Mouse (Mus musculus) urinary bladder, adult 2 months (tissue): ENCODE results near the gene Gfra1. TPM values are rescaled to one million over a fixed set of nuclear protein-coding genes. Genes with fewer than 3 reads are reported as not detected.

Experiments used
- DNase-seq: peaks from one replicate; pipeline ENCODE4 v3.0.0; 2022; ENCODE audit warnings: low spot score
- polyA plus RNA-seq: library from polyadenylated mRNA; depleted of rRNA; stranded (reverse); fragments of >200 nt; gene quantifications from 2 replicates; pipeline ENCODE4 v1.2.3, GENCODE M21; 2012; rRNA removed

The Gfra1 gene
- polyA plus RNA-seq, 1 experiment: 4.7 TPM

DNA sequence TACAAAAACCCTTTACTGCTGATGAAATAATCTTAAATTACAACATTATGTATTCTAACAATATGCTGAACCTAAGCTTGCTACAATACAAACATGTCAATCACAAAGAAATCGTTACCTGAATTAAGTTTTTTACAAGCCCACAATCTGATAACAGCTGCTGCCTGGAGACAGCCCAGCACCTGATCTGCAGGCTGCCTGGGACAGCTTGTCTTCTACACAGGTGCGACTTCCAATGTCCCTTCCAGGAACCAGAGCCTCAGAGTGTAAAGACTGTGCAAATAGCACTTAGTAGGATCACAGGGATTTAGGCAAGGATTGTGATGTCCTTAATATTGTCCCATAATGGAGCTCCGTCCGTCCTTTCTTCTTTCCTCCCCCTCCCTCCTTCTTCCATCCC lies 204.0 kb downstream of the Gfra1 start:
- no peak for DNase-seq

DNA sequence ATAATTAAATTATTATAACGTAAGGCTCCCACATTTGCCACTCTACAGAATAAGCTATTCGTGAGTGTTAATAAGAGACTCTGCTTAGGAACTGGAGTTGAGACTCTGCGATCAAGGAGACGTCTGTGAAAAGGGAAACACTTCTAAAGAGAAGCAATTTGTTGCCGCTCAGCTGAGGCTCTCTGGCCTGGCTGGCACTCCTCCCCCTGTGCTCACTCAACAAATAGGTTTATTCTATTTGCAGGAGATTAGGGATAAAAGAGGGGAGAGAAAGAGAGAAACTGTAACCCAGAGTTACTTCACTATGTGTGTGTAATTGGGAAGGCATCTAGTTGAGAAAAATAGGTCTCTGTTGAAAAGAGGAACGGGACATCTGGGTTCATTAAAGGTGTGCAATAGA lies 204.6 kb downstream of the Gfra1 start:
- no peak for DNase-seq

DNA sequence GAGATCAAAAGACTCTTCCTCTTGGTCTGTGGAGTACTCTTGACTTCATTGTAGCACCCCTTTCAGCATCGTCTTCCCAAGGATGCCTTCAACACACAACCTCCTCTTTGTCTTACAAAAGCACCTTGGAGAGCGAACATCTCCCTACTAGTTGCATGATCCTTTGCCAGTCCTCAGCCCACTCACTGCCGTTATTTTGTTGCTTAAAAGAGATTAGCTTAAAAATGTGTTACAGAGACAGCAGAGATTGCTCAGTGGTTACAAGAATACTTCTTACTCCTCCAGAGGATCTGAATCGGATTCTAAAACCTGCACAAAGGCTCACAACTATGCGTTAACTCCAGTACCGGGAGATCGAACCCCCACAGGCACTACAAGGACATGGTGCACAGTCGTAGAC lies 205.5 kb downstream of the Gfra1 start:
- no peak for DNase-seq

DNA sequence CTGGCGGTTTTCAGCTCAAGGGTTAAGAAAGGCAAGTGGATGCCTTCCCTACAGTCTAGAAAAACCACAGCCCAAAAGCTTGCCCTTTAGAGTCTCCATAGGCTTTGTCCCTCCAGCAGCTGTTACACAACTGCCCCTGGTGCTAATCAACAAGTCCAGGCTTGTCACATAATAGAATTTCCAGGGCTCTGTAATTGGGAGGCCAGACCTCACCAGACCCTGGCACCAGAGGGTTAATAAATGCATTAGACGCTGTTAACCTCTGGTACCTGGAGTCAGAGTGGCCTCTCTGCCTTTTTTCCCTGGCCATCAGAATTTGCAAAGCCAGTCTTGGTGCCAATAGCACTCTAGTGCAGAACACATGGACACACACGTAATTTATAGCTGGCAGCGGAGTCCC lies 211.6 kb downstream of the Gfra1 start:
- no peak for DNase-seq

DNA sequence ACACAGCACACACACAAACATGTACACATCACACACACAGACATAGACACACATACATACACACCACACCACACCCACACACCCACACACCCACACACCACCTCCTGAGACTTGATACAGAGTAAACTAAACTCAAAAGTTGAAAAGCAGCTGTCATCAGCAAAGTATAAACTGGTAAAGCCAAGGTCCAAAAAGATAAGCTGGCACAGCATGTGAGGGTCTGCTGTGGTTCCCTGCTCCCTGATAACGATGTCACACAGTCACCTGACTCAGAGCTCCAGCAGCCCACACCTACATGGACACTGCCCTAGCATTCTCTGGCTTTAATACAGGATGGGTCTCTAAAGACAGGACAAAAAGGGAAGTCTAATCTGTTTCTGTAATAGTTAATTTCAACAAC lies 212.1 kb downstream of the Gfra1 start:
- no peak for DNase-seq

DNA sequence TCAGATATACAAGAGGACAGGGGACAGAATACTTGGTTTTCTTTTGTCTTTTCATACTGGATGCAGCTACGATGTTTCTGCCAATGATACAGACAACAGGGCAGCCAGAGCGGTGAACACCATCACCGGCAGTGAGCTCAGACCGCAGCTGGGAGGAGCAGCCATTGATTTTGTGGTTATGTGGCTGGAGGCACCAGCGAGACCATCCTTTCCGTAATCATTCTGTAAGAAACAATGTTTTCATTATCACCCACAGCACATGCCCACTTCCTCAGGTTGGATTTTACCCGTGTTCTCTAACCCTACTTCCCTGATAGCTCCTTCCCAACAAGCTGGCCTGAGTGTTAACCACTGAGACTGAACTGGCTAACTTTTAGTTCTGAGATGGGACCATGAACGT lies 217.4 kb downstream of the Gfra1 start:
- no peak for DNase-seq

DNA sequence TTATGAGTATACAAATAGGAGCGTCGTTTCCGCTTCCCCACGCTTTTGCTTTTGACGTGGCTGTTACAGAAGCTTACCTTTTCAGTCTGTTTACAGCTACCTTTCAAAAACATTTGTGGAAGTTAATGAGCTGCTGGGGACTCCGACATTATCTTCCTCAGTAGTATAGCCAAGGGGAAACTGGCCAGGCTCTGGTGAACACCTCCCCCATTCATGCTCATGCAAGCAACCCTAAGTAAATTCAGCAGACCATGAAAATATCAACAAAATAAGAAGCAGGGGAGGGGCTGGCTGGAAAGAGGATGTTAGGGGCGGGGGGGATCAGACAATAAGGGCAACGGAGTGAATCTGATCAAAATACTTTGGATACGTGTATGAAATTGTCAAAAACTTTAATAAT lies 228.0 kb downstream of the Gfra1 start:
- no peak for DNase-seq

DNA sequence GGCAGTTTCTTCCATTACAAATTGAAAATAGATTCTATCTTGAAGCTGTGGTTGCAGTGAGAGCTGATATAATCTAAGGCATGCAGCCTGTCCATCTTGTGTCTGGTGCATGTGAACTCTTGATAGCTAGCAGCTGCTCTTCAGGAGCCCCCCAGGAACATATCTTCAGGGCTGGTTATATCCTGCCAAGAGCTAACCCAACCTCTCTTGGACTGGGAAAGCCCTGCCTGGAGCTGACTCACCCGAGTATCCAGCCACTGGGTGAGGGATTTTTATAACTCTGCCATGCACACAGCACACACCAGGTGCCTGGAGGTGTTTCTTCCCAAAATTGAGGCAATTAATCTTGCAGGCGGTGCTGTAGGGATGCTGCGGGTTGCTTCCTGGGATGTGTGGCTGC lies 228.8 kb downstream of the Gfra1 start:
- DNase-seq: no peak

DNA sequence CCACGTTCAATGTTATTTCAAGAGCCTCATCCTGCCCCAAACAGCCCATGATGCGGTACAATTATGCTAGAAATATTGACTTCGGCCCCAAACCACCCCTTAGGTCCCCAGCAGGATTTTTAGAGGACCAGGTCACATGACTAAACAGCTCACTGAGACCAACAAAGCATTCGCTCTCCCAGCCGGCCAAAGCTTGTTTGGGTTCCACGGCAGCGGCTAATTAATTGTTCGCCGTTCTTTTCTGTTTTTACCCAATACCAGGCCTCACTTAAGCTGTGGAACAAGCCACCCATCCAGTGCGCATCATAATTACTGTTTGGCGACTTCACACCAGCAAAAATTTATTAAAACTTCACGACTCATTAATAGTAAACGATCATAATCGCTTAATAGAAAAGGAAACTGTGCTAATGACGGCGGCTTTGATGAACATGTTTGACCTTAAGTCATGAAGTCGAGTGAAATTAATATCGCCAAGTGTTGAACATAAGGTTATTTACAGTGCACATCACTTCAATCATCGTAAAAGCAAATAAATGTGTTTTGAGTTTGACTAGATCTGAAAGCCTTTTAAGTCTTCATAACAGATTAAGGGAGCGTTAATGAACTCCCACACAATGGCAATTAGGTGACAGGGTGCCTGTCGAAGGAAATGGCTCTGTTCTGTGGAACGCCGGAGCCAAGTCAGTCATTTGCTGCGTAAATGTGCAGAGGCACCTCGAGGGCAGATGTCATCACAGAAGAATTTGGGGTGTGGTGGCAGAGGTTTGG lies 235.5 kb downstream of the Gfra1 start:
- no peak for DNase-seq

DNA sequence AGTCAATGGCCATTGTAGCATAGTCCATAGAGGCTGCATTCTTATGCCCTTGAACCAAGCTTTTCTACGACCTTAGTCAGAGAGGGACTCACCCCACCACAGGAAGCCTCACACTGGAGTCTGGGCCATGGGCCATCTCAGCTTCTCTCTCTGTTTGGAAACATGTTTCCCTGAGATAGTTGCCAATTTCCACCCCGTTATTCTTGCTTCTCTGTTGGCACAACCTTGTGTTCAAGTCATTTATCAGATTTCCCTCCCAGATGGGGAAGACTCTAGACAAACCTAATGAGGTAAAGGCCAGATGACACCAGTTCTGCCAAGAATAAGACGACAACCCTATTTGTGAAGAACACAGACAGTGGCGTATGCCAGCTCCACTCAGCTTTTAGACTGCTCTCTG lies 238.1 kb downstream of the Gfra1 start:
- no peak for DNase-seq

DNA sequence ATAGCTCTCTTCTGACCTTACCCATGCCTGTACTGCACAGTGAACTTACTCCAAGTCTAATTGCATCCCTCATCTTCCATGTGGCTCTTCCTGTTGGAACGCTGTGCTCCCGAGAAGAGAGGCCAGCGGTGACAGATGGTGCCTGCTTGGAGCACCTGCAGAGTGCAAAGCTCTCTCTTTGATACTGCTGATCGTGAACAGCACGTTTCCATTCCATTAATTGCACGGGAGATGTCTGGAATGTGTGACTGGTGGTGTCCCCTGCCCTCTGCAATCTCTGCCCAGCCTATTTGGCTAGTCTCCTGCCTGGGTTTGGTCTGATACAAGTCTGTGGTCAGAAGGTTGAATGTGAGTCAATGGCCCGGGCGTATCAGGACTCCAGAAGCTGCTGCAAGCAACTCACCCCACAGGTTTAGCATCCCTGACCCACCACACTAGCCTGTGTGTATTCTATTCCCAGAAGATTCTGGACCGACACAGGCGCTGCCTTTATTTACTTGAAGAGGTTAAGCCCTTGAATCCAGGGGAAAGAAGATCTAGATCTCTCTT lies 249.1 kb downstream of the Gfra1 start:
- DNase-seq: no peak

DNA sequence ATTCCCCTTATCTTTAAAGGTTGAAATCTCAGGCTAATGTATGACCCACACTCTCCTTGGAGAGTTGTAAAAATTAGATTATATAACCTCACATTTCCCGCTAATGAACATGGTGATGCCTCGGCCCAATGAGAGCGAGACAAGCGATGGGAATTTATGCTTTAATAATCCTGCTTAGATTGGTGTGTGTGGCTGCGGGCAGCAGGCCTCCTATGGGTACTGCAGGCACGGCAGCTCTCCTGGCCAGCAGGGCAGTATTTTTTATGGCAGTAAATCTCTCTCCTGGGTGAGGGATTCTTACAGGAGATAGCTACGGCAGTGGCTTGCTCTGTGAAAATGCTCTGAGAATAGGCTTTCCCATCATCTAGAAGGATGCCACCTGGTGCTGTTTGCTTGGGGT lies 250.2 kb downstream of the Gfra1 start:
- DNase-seq: no peak

DNA sequence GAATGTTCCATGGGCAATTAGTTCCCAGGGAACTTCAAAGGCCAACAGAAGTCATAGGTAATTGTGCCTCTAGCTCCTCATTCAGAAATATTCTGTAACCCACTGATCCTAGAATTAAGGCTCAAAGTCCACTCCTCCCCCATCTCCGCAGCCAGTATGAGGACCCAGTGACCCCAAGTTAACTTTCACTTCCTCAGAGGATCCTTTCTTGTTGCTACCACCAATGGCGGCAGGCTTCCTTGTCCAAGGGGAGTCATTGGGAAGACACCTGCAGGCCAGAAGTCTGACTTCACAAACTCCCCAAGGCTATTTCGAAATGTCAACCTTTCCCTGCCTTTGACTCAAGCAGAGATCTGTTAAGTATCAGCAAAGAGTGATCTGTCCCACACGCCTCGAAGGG lies 253.1 kb downstream of the Gfra1 start:
- no peak for DNase-seq

DNA sequence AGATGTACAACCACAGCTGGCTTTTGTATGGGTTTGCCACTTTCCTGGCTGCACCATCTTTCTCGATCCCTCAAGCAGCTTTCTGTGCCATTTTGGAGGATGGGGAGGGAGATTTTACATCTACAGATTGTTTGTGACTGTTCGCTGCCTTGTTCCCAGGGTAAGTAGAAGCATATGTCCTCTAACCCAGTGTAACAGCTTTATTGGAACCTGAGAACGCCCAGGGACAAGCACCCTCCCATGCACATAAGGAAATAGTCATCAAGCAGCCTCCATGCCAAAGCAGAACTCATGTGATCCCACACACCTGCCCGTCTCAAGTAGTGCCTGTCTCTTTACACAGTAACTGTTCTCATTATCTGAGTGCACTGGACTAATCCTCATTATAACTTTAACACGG lies 256.0 kb downstream of the Gfra1 start:
- DNase-seq: no peak

DNA sequence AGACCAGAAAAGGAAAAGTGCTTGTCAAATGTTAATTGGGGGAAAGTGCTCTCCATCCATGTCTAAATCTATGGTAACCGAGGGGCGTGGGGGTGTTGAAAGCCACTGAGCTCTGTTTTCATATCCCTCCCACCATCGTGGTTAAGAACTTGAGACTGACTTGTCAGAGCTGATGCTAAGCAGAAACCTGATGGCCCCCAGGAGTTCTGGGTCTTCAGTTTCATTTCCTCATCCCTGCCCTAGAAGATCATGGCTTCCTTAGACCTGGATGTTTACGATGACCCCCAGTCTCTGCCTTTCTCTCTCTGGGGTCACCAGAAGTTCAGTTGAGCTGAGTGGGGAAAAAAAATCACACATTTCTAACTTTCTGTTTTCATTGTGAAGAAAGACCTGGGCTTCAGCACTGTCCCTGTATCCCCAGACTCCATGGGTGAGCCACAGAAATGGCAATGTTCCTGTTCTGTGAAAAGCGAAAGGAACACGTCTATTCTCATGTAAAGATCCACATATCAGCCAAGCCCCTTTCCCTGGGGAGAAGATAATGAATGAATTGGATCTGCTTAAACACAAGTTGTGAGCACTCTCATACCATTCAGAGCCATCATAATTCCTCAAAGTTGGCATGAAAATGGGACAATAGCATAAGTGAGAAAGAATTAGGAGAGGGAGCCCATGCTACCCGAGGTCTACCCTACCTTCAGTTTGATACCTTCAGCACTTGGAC lies 261.8 kb downstream of the Gfra1 start:
- DNase-seq: no peak

DNA sequence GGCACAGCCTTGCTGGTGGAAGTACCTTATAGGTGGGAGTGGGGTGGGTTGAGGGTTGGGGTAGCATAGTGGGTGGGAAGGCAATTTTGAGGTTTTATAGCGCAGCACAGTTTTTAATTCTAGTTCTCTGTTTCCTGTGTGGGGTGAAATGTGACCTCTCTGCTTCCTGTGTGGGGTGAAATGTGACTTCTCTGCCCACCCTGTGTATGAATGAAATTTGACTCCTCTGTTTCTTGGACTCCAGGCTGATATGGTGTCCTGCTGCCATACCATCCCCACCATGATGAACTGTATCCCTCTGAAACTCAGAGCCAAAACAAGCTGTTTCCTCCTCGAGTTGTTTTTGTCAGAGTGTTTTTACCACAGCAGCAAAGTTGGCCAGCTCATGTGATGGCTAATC lies 264.8 kb downstream of the Gfra1 start:
- no peak for DNase-seq

DNA sequence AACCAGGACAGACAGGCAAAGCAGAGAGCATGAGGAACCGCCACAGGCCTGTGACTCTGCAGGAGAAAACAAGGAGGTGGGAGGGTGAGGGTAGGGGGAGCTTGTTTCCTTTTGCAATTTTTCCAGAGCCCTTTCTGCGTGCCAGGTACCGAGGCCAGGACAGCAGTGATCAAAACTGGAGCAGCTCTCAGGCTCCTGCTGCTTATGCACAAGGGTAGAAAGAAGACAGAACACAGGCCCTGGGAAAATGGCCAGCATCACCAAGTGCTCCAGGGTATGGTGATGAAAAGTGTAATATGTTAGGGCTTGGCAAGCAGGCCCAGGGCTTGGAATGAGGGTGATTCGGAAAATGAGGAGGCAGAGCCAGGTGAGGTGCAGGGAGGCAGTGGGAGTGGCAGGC lies 269.2 kb downstream of the Gfra1 start:
- DNase-seq: no peak

Other genes starting within 250 kb of the Gfra1 start
- not detected in 2 replicates for gene Ccdc172, start 56.1 kb upstream of the Gfra1 start, polyA plus RNA-seq
- 0.10 and 0.66 TPM in 2 replicates for gene Pnlip, start 196.6 kb upstream of the Gfra1 start, polyA plus RNA-seq